Mouse (Mus musculus): ENCODE measurements at regions not wholly inside any gene's neighbourhood (a gene's known extent, or its start where the extent isn't known, plus 50 kb on each side); places are given as distances from the start of the nearest gene placed in this dataset.
A peak's percentile ranks its signal among the peaks of the same experiment; 100 is the strongest.

DNA sequence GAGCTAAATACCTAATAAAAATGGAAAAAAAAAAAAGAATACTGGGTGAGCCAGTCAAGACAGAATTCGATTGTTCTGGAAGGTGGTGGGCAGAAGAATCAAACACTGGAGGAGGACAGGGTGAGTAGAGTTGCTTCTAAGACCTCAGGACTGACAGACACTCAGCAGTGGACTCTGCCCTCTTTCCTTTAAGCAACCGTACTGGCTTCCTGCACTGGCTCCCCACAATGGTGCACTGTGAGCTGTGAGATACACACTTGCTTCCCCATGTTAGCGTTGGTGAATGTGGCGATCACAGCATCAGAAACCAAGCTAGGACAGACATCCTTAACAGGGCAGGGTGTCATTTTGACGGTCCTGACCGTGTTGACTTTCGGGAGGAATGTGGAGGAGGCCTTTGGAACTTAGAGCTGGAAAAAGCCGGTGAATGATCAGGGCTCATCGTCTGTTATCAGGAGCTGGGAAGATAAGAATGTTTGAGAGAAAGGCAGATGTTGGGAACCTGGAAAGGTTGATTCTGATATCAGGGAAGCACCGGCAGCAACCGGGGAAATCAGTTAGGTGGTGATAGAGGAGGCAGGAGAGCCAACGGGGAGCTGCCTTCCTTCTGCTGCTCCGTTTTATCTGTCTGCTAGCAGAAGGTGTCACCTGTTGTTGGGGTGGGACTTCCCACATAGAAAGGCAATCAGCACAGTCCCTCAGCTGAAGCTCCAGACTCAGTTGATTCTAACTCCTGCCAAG, 254.8 kb downstream of the Ajap1 start:
- no peak for DNase-seq

DNA sequence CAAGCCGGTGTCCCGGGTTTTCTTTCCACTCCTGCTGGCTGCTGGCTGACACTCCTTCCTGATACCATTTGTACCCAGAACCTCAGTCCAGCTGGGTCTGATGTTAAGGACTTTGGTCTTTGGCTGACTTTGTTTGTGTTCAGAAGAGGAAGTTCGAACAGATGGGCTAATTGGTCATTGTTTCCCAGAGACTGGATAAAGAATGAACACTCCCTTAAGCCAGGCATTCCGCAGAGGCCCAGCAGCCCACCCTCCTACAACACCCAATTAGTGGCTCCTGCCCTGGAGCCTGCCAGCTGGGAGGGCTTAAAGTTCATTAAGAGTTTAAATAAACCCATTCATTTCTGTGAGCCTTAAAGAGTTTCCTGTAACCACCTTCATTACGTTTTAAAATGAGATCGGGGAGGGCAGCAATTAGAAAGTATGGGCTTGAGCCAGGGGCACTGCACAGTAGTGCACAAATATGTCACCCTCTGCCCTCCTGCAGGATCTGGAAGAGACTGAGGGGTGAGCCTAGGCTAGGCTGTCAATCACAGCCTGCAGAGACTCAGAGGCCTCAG, 257.9 kb downstream of the Ajap1 start:
- DNase-seq: no peak

DNA sequence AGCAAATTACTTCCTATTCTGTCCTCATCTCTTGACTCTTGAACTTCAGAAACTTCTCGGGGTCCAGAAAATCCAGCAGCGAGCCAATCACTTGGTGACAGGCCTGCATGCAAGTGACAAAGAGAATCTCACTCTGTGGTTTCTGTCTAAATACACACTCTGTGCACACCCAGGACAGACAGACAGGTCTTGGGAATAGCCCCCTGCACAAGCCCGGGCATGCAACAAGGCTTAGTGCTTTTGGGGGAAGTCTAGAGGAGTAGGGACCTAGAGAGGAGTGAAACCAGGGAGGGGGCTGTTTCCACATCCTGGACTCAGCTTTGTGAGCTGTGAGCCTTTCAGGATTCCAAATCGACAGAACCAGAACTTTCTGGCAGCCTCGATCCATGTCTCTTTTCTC, 259.6 kb downstream of the Ajap1 start:
- no peak for DNase-seq

DNA sequence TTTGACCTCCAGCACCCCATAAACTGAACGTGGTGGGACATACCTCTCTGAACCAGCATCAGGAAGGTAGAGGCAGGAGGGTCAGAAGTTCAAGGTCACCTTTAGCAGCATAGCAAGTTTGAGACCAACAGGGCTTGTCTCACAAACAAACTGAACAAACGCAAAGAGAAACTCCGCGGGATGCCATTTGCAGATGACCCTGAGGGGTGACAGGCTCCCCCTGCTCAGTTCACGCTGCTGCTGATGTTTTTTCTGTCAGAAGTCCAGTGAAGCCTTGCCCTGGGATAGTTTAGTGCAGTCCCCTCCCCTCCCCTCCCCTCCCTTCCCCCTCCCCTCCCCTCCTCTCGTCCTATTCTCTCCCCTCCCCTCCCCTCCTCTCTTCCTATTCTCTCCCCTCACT, 262.1 kb downstream of the Ajap1 start:
- no peak for DNase-seq

DNA sequence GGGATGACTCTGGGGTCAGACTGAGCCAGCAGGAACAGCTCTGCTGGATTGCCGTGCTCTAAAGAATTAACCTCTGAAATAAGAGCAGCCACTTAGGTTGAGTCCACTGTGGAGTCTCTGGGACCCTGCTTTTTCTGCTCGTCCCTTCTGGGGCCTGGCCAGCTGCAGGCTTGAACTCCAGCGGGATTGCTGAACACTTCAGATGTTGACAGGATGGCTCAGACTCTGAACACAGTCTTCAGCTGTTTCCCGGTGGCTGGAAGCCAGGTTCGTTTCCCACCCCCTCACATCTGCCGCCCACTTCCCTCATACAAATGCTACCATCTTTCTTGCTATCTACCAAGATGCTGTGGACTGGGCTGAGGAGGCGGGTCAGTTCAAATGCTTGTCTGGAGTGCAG, 262.5 kb downstream of the Ajap1 start:
- no peak for DNase-seq

DNA sequence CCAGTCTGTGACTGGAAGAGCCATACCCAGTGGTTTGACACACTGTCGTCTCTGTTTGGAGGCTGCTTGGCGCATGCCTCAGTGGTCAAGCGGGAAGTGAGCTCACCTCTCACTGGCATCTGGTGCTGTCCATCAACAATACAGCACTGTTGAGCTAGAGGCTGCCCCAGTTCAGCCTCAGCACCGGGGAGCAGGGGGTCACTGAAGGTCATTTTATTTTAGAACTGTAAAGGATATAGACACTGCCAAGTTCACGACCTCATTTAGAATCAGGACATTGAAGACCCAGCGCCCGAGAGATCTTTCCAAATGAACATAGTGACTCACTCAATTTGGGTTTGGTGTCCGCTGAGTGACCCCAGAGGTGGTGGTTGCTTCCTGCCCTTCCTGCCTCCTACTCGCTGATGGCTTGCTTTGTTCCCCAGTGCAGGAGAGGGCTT, 265.1 kb downstream of the Ajap1 start:
- no peak for DNase-seq

DNA sequence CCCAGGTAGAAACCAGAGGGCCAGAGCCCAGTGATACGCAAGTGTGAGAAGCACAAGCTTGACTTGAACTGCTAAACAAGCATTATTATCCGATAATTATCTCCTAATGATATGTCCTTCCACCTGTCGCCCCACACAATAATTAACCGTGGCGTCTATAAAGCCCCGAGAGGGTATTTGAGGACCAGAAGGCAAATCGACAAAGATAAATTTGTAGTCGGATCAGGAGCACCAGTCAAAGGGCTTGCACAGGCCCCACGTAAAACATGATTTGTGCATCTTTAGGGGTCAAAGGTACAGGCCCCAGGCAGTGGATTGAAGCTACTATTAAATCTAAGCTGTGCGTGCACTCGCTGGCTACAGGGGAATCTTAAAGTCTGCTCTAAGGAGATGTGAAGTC, 270.5 kb downstream of the Ajap1 start:
- DNase-seq: no peak

DNA sequence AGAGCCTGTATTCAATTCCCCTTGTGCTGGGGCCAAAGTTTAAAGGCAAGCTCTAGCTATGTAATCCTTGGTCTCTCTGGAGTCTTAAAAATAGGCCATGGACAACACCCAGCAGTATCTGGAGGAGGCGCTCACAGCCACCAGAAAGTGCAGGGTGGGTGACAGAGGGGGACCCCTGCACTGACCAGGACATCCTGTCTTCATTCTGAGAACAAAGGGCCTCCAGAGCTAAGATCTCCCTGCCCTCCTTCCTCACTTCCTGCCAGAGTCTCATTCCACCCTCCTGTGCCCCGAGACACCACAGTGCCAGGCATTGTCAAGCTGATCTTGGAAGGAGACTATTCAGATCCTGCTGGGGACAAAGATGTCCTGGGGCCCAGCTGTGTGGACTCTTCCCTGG, 273.8 kb downstream of the Ajap1 start:
- no peak for DNase-seq

DNA sequence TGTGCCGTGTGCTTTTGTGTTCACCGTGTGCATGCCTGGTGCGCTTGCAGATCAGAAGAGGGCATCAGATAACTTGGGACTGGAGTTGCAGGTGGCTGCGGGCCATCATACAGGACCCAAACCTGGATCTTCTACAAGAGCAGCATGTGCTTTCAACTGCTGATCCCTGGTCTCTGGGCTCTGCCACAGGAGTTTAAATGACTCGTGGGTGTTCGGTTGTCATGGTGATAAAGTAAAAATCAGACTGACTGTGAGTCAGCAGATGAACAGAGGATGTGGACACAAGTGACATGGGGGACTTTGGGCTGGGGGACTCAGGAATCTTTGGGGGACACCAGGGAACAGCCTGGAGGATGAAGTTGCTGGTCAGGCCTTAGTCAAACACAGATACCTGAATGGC, 274.4 kb downstream of the Ajap1 start:
- DNase-seq: no peak

DNA sequence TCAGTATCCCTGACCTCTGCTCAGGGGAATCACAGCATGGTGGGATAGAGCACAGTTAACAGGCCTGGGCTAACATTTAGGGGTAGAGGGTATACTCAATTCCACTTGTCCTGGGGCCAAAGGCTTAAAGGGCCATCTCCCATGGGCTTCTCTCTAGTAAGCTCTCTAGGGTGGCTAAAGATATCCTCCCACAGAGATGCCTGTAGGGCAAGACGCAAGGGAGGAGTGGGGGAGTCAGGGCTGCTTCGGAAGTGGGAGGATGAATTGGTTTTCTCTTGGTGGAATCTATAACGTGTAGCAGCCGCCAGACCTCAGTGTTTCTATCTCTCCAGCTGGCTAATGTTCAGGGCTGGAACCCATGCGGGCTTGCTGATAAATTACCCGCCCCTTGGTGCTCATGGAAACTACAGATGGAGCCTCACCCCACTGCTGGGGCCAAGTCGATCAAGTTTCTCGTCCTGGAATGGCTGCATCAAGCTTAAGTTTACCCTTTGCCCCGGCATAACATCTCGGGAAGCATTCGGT, 275.0 kb downstream of the Ajap1 start:
- no peak for DNase-seq

DNA sequence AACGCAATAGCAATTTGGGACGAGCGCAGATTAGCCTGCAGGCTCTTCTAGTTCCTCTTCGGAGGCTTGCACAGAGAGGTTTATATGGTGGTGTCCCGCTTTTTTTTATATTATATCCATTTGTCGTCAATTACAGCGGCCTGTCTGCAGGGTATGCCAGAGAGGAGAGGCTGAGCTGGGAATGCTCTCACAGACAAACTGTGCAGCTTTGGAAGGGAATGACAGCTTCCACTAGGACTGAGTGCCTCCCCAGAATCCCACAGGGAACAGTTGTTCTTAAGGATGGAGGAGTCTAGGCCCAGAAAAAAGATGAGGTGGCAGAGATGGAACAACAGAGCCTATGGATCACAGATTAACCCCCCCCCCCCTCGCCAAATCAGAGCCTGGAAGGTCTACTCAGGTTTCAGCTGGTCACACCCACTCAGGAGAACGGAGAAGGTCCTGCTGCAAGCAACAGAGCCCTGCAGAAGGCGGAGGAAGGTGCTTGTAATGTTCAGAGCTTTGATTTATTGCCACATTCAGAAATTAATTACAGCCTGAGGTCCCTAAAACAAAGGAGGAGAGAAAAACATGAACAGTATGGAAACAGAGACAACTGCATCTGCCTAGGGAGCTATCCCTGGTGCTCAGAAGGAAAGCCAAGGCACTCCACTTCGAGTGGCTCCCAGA, 275.7 kb downstream of the Ajap1 start:
- no peak for DNase-seq

DNA sequence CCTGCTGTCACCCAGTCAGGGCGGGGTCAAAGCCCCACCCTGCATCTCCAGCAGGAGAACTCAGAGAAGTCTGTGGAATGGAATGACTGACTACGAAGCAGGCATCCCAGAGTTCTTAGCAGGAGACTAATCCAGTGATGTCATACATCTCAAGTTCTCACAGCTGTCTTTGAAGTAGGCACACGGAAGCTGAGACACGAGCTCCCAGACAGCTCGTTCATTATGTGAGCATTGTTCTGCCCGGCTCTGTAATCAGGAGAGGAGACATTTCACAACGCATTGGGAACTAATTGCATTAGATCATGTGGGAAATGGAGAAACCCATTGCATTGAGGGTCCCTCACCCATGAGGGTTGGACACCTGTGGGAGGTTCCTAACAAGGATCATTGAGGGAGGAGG, 277.8 kb downstream of the Ajap1 start:
- no peak for DNase-seq

DNA sequence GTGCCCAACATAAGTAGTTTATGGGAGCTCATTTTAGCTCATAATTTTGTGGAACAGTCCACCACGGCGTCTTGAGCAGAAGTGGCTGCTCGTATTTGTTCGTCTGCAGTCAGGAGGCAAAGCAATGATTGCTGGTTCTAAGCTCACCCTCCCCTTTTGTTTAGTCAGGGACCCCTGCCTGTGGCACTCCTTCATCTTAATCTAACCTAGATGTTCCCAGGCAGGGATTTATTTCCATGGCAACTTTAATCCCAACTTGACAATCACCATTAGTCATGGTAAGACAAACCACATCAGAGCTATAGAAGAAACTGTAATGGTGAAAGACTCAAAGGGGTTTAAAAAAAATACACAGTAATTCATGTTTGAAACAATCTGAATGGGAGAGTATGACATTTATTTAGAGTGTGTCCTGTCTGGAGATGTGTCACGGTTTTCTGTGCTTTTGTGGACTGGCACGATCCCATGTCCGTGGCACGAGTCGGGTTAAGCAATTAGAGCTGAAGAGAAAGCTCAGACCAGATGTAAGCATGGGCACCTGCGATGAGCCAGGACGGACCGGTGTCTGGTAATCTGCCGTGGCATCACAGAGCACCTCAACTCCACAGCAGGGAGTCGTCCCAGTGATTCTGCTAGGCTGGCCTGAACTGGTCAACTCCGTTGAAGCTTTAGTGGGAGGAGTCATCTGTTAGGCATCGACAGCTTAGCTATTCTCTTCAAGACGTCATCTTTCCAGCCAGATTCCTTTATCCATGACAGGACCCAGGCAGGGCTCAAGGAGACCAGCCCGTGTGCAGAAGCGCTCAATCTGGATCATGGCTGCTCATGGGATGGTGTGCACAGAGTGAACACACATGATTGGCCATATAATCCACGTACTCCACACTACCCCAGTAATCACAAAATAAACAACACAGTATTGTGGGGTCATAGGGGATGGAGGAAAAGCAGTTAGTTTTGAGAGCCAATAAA, 281.5 kb downstream of the Ajap1 start:
- no peak for DNase-seq

DNA sequence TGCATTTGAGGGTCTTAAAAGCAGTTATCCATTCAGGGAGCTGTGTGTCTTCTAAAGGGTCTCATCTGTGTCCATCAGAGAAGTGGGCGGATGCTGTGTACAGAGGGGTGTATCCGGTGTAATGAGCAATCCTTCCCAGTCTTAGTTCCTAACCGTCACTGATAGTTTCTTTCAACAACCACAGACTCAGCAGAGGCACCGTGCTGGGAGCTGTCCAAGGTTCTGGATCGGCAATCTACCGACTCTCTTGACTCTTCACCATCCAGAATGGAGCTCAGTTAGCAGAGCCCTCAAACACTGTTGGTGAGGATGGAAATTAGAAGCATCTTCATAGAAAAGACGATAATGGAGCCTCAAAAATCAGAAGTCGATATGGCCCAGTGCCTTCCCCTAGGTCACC, 293.1 kb downstream of the Ajap1 start:
- DNase-seq: peak; percentile 61

DNA sequence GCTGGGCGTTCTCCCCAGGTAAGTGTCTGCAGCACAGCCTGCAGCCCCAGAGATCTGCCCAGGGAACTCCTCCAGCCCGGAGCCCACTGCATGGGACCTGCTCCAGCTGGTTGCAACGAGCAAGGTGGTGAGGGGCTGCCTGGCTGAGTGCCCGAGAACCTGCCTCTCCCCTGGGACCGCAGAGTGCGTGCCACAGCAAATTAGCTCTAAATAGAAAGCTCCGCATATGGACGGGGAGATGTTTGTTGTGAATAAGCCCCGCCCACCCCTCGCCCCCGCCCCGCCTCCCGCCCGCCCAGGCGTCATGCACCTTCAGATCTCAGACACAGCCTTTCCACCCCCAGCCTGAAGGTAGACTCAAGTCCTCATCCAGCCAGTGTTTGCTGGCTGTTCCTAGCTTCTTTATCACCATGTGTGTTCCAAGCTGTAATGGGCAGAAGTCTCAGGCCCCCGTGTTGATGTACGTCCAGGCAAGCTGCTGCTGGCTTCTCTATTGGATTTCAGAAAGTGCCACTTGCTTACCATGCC, 294.0 kb downstream of the Ajap1 start:
- DNase-seq: no peak

DNA sequence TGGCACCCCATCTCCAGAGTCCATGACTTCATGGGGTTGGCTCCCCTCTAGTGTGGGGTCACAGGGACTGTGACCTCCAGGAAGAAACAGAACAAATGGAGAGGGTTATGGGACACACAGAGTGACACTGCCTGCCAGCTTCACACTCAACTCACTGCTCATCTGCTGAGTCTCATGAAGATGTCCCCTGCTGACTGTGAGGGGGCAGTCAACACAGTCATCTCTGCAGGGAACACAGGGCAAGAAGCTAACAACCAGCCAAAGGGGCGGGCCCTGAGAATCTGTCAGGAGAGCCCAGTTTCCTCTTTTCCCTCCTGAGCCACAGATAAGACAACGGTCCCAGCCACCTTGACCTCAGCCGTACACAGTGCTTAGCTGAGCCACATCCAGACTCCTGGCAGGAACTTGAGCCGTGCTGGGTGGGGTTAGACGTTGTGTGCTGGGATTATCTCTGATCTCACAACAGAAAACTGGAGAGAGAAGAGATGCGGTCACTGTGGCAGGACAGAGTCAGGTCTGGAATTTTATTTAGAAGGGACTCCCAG, 294.6 kb downstream of the Ajap1 start:
- DNase-seq: no peak

DNA sequence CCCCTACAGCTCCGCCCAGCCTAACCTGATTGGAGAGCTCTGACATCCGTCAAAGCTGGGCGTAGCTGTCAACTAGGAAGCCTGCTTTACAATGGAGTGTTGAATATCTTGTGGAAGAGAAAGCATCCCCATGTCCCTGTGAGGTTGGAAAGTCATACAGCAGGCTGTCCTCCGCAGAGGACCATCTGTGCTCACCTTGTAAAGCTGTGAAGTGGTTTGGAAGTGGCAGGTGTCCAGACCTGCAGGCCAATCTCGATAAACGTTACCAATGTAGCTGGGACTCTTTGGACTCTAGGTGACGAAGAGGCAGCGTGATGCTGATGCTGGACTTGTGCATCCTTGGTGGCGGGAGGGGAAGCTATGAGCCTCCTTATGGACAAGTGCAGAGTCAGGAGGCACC, 305.1 kb downstream of the Ajap1 start:
- no peak for DNase-seq

DNA sequence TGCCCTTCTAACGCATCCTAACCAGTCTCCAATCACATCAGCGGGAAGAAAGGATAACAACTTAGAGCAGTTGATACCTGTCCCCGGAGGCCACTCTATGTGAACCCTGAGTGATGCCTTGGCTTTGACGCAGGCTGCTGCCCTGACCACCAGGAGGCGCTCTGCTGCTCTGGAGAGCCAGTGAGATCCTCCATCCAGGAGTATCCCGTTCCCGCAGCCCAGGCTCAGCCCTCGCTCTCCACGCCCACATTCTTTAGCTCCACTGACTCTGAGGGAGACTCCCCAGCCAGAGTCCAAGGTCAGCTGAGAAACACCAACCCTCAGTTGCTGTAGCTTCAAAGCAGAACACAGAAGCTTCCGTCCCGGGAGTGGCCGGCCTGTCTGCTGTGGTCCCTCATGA, 307.0 kb downstream of the Ajap1 start:
- DNase-seq: peak; percentile 56

DNA sequence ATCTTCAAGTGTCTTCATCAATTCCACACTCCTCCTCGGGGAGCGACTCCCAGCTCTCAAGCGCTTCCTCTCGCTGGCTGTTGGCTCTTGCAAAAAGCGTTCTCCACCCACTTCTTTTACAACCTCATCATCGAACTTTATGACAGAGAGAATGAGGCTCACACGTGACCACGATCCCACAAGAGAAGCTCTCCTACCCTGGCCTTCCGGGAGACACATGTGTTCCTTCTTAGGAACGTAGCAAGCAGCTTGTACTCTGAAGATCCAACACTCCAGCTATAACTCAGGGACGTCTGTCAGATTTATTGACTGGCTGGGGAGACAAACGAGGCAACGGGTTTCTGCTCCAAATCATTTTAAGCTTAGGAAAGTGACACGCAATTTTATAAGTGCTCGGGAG, 307.5 kb downstream of the Ajap1 start:
- DNase-seq: no peak

DNA sequence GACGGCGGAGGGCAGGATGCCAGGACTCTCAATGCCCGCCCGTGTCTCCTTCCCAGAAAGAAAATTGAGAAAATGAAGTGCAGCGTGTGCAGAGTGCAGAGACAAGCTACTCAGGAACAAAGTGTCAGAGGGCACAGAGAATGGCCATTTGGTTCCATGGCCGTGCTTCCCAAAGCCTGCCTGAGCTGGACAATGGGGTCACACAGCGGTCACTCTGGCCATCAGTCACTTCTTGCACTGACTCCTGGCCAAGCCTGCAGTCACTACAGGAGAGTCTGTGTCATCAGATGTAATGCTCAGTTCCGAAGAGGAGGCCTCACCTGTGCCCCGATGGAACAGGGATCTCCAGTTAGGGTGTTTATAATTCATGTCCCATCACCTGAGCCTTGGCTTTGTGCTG, 312.6 kb downstream of the Ajap1 start:
- no peak for DNase-seq

DNA sequence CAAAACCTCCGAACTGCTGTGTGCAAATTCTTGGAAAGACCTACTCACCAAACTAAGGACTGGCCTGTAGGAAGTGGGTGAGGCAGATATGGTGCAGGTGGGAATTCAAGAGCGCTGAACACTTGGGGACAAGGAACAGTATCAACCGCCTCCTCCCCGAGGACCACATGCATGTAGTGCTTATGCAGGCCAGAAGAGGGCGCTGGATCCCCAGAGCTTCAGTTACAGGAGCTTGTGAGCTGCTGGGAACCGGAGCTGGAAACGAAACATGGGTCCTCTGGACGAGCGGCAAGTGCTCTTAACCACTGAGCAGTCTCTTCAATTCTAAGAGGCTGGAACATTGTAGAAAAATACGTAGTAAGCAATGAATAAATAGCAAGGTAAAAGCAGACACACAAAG, 317.8 kb downstream of the Ajap1 start:
- no peak for DNase-seq

DNA sequence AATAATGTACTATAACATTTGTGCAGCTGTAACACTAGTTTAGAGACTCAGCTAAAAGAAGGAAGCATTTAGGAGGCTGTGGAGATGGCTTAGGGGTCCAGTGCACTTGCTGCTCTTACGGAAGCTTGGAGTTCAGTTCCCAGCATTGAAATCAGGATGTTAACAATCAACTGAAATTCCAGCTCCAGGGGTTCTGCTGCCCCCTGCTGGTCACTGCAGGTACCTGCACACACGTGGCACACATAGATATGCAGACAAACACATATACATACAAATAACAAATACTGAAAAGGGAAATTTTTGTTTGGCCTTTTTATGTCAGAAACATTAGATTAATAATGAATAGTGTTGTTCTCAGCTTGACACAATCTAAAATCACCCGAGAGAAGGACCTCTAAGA, 322.5 kb downstream of the Ajap1 start:
- DNase-seq: no peak

Data from liver (tissue).